Mouse (Mus musculus) gastrocnemius, postnatal 36 days (tissue): ENCODE measurements at regions not wholly inside any gene's neighbourhood (a gene's known extent, or its start where the extent isn't known, plus 50 kb on each side); places are given as distances from the start of the nearest gene placed in this dataset.

ENCODE experiments used
- DNase-seq, 2 experiments: peaks; one replicate each; pipeline ENCODE4 v3.0.0; 2022
- intact Hi-C: fragments of 180-260 bp; cut with DNase I; formaldehyde crosslinking; loops from one replicate; pipeline ENCODE4 v1.15.1; 2025

- intact Hi-C loops, result no loop called here
- DNase-seq, result no peak
These were observed 244.7 kb upstream of the Zfp637 start for GRCm38 (mm10) chr6:117596166-117596840.

GRCm38 (mm10) chr6:117604834-117605233, 236.1 kb upstream of the Zfp637 start:
- no peak for DNase-seq

GRCm38 (mm10) chr6:117605685-117606084, 235.3 kb upstream of the Zfp637 start:
- DNase-seq, result no peak

More at GRCm38 (mm10) chr6:117604834-117605233, 236.1 kb upstream of the Zfp637 start:
- intact Hi-C loops, result no loop called here

GRCm38 (mm10) chr6:117606211-117606610, 234.8 kb upstream of the Zfp637 start:
- intact Hi-C loops, result no loop called here
- DNase-seq, result no peak

More at GRCm38 (mm10) chr6:117605685-117606084, 235.3 kb upstream of the Zfp637 start:
- intact Hi-C loops, result no loop called here

- intact Hi-C loops, result no loop called here
- DNase-seq, result peak in 1 of 2 experiments; percentile 19
These were observed 234.0 kb upstream of the Zfp637 start for GRCm38 (mm10) chr6:117607023-117607422.

- peak in 1 of 2 experiments; percentile 28 for DNase-seq
These were observed 231.2 kb upstream of the Zfp637 start for GRCm38 (mm10) chr6:117609476-117610404.

GRCm38 (mm10) chr6:117611281-117611680, 229.7 kb upstream of the Zfp637 start:
- DNase-seq, result no peak

More at GRCm38 (mm10) chr6:117609476-117610404, 231.2 kb upstream of the Zfp637 start:
- intact Hi-C loops, result no loop called here

GRCm38 (mm10) chr6:117611965-117612364, 229.0 kb upstream of the Zfp637 start:
- DNase-seq, result no peak
- intact Hi-C loops, result no loop called here

More at GRCm38 (mm10) chr6:117611281-117611680, 229.7 kb upstream of the Zfp637 start:
- intact Hi-C loops, result no loop called here

- no peak for DNase-seq
- intact Hi-C loops, result no loop called here
These were observed 228.6 kb upstream of the Zfp637 start for GRCm38 (mm10) chr6:117612421-117612820.

- DNase-seq, result no peak
- intact Hi-C loops, result no loop called here
These were observed 227.2 kb upstream of the Zfp637 start for GRCm38 (mm10) chr6:117613656-117614350.

GRCm38 (mm10) chr6:117614386-117614785, 226.6 kb upstream of the Zfp637 start:
- DNase-seq, result no peak
- intact Hi-C loops, result no loop called here

- no peak for DNase-seq
These were observed 223.8 kb upstream of the Zfp637 start for GRCm38 (mm10) chr6:117617168-117617567.

GRCm38 (mm10) chr6:117617951-117618350, 223.0 kb upstream of the Zfp637 start:
- DNase-seq, result no peak
- intact Hi-C loops, result no loop called here

More at GRCm38 (mm10) chr6:117617168-117617567, 223.8 kb upstream of the Zfp637 start:
- intact Hi-C loops, result no loop called here

GRCm38 (mm10) chr6:117619606-117620005, 221.4 kb upstream of the Zfp637 start:
- DNase-seq, result no peak
- intact Hi-C loops, result no loop called here

GRCm38 (mm10) chr6:117622446-117622845, 218.5 kb upstream of the Zfp637 start:
- intact Hi-C loops, result no loop called here
- DNase-seq, result no peak

- intact Hi-C loops, result no loop called here
These were observed 218.0 kb upstream of the Zfp637 start for GRCm38 (mm10) chr6:117622946-117623345.

GRCm38 (mm10) chr6:117625716-117626115, 215.3 kb upstream of the Zfp637 start:
- intact Hi-C loops, result no loop called here
- DNase-seq, result no peak

More at GRCm38 (mm10) chr6:117622946-117623345, 218.0 kb upstream of the Zfp637 start:
- DNase-seq, result no peak

GRCm38 (mm10) chr6:117627461-117627860, 213.5 kb upstream of the Zfp637 start:
- no peak for DNase-seq
- intact Hi-C loops, result no loop called here

GRCm38 (mm10) chr6:117646628-117647027, 194.4 kb upstream of the Zfp637 start:
- no peak for DNase-seq
- intact Hi-C loops, result no loop called here

GRCm38 (mm10) chr6:117650541-117650940, 190.4 kb upstream of the Zfp637 start:
- intact Hi-C loops, result no loop called here
- DNase-seq, result no peak

GRCm38 (mm10) chr6:117651551-117651950, 189.4 kb upstream of the Zfp637 start:
- DNase-seq, result no peak
- intact Hi-C loops, result no loop called here
